Mouse (Mus musculus) cerebellum, adult (tissue): Measurements from ENCODE around the gene Sppl2a.
"Not testable (repeated sequence)": the region's sequence is repeated elsewhere in the genome, so short reads cannot be mapped to it uniquely, and the experiment has no call there.

Source experiments
- ATAC-seq: cut with Nextera tagmentation; 2 replicates; pipeline ENCODE4 v1.9.2; 2017; ENCODE audit warnings: mild to moderate bottlenecking, moderate library complexity, mixed read lengths; ENCODE audit not compliant: insufficient number of reproducible peaks, low FRiP score, low TSS enrichment

Sppl2a gene

DNA sequence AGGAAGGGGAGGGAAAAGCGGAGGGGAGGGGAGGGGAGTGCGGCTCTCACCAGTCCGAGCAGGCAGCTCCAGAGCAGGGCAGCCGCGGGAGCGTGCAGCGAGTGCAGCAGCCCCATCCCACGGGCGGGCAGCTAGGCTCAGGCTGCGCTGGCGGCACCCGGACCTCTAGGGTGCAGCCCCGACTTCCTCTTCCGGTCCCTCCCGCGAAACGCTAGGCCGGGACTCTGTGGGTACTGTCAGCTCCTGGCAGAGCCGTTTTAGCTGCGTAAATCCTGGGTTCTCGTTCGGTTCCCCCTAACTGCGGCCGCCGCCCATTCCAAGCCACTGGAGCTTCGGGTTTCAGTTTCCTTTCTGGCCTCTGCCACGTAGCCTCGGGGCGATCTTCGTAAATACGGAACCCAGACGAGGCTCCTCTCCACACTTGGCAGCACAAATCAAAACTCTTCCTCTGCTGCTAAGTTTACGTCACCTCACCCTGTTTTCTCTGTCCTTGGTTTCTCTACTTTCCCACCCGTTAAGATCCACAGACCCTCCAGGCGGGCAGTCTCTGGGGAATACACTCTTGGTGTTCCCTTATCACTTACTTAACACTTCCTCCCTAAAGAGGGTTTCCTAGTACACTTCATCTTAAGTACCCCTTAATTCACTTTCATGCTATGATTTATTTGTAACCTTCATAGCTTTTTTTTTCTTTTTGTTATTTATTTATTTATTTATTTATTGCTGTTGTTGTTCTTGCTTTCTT lies at the start of gene Sppl2a:
TSS of gene Sppl2a (minus strand) at position 339 of the 745 bp plus-strand sequence.
- peak; percentile 99 for ATAC-seq

DNA sequence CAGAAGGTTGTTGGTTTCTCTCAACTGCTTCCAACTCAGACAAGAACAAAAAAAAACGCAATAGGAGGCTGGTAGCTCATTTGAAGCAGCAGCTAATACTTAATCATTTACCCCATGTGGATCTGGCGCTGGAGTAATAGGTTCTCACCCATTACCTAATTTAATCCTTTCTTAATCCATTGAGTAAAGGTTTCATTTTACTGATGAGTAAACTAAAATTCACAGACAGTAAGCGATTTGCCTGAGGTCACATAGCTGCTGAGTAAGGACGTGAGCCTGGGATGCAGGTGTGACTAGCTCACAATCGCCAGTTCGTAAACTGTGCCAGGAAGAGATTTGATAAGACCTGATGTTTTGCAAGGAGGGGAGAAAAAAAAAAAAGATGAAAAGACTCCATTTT lies 44.4 kb upstream of the Sppl2a start:
- ATAC-seq: no peak

DNA sequence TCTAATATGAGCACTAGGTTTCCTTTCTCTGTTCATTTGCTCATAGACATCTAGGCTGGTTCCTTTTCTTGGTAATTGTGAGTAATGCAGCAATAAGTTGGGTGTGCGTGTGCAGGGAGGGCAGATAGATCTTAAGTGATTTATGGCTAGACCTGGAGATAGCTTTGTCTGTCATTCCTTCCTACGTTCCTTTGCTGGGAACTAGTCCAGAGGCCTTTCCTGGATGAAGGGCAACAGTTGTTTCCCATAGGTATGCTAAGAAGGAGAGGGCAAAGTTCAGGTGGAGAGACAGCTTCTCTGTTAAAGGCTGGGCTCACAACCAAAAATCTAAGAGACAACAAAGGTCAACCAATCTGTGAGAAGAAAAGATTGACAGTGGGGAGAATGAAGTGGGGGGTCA lies 28.7 kb upstream of the Sppl2a start:
- no peak for ATAC-seq

DNA sequence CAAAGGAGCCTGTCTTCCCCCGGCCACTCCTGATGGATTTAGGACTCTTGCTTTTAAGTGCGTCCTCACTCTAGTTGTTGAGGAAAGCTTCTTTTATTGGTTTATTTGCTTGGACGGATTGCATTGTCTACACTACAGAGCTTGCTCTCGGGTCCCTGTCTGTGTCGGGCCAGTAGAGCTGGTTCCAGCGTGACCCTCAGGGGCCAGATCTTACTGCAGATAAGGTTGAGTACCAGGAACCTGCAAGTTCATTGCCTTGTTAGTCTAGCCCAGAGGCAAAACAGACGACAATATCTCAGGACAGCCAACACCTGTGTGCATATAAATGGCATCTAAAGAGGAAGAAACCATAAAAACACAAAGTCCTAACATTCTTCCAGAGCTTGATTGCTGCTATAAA lies 22.6 kb upstream of the Sppl2a start:
- ATAC-seq: no peak

DNA sequence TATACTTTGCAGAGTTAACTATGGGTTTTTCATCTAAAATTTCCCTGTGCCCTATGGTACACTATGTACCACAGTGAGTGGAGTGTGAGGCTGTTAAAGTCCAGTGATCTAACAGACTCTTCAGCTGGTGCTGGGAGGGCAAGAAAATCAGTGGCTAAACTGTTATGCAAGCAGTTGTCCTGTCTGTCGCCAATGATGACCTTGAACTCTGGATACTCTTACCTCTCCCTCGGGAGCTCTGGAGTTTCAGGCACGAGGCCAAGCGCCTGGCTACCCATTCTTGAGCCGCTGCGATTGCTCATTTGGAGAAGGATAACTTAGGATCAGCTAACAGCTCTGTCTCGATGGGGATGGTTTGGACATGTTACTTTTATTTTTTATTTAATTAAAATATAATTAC lies 18.1 kb upstream of the Sppl2a start:
- ATAC-seq: no peak

DNA sequence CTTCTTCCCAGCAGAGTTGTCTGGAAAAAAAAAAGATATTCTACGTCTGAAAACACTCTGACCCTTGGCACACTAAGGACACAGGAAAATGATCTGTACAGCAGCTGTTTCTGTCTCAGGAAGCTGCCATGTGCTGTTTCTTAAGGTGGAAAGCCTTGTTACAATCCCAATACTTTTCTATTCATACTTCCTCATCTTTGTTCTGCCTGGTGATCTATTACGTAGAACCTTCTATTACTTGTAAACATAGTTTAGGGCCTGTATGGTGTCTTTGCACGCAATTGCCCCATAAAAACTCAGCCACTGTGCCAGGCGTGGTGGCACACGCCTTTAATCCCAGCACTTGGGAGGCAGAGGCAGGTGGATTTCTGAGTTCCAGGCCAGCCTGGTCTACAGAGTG lies 17.4 kb upstream of the Sppl2a start:
- no peak for ATAC-seq

DNA sequence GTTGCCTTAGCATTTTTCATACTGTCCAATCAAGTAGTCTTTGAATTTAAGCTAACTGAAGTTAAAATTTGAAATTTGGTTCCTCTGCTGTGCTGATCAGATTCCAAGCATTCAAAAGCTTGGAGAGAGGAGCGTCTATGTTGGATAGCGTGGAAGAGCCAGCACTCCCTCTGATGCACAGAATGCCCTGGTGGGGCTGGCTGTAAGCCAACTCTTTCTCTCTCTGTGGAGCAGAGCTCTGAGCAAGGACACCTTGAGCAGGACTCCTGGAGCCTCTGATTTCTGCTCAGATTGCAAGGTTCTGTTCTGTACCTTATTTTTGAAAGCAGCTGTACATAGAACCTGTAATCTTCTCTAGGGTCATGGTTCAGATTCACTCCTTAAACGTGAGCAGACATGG lies 16.8 kb upstream of the Sppl2a start:
- ATAC-seq: no peak

DNA sequence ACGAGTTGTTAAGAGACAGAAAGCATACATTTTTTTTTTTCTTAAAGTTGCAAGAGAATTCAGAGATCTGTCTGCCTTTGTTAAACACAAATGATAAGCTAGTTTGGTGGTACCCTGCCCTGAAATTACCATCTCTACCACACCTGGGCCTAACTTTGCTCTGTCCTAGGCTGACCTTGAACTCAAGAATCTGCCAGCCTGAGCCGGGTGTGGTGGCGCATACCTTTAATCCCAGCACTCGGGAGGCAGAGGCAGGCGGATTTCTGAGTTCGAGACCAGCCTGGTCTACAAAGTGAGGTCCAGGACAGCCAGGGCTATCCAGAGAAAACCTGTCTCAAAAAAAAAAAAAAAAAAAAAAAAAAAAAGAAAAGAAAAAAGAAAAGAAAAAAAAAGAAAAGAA lies 16.3 kb upstream of the Sppl2a start:
- not testable (repeated sequence) for ATAC-seq

DNA sequence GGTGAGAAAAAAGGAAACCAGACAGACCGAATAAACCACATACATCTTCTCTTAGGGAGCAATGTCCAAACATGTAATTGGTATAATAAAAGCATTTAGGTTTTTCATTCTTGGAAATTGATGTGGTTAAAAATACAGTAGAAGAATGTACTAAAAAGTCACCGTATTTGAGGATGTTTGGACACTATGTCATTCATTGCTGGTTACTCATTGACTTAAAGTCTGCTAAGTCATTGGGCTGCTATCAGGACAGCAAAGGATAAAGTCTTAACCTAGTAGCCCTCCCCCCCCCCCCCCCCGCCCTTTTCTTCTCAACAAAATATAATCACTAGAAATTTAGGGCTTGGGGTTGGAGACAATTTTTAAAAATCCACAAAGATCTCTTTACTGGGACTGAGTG lies 15.2 kb upstream of the Sppl2a start:
- ATAC-seq: no peak

DNA sequence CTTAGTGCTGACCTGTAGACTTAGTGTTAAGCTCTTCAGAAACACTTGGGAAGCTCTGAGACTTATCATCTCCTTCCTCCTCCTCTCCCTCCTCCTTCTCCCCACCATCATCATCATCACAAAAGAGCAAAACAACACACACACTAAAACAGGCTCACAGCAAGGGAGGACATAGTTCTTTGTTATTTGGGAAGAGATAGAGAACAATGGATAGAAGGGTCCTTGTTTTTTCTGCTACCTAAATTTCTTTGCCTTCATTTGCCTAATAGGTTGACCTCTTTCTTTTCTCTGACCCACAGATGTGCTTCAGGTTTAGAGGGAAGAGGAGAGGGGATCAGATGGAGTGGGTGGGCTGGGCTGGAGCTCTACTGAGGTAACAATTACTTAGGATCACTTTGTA lies 14.6 kb upstream of the Sppl2a start:
- ATAC-seq: no peak

DNA sequence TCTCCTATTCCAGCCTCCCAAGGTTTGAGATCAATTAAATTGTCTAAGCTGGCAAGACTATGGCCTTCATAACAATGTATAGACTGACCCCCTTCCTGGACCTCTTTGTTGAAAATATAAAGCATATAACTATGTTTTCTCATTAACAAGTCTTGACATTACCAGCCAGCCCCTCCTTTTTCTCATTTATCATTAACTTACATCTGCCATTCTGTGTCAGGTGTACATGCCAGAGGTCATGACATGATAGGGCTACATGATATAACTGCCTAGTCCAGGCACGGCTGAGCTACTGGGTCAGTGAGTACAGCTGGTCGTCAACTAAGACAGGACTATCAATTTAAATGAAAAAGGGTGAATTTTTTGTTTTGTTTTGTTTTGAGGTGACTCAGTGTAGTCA lies 10.2 kb upstream of the Sppl2a start:
- no peak for ATAC-seq

DNA sequence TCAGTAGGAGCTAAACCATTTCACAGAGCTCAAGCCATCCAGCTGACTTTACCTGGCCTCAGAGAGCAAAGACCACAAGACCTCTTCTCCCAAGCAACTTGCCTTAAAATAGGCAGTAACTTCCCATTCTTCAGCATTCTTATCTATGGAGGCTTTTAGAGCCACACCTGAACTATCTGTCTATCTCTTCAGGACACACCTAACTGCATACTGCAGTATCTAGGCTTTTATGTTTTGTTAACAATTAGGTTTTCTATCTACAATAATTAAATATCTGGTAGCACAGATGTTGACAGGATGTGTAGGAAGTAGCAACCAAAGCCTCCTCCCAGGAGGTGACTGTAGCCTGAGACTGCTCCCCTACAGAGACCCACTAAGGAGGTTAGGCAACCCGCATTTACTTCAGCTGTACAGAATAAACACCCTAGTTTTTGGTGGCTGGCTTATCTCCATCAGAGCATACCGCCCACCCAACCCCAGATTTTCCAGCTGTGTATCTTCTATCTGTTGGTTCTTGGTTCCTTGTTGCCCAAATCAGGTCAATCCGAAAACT lies 7.4 kb upstream of the Sppl2a start:
- ATAC-seq: no peak

DNA sequence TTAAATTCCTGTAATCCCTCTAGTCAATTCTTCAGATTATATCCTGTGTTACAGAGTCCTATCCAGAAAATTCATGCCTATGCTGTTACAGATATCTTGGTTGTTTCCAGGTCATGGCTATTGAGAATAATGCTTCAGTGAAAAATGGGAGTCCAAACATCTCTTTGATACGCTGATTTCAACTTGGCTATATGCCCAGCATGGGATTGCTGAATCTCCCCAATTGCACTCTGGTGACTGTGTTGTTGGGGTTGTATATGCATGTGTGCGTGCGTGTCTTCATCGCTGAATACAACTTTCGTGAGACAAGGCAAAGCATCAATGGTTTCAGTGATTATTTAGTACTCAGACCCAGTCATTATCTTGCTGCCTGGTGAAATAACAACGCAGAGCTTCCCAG lies 5.0 kb upstream of the Sppl2a start:
- ATAC-seq: no peak

DNA sequence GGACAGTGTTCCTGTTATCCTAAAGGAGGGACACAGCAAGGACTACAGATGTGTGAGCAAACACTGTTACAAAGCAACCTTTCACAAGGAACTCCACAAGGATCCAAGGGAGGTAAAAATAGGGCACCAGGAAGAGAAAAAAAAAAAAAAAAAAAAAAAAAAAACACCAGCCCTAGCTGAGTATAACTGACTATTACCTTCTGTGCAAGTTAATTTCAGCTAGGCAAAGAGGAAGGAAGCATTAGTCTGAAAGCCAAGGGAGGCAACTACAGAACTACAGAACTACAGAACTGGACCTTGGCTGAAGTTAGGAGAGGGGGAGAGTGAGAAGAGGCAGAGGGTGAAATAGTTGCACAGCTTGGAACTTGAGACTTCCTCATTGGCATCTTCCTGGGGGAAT lies 886 bp upstream of the Sppl2a start:
- ATAC-seq: no peak

DNA sequence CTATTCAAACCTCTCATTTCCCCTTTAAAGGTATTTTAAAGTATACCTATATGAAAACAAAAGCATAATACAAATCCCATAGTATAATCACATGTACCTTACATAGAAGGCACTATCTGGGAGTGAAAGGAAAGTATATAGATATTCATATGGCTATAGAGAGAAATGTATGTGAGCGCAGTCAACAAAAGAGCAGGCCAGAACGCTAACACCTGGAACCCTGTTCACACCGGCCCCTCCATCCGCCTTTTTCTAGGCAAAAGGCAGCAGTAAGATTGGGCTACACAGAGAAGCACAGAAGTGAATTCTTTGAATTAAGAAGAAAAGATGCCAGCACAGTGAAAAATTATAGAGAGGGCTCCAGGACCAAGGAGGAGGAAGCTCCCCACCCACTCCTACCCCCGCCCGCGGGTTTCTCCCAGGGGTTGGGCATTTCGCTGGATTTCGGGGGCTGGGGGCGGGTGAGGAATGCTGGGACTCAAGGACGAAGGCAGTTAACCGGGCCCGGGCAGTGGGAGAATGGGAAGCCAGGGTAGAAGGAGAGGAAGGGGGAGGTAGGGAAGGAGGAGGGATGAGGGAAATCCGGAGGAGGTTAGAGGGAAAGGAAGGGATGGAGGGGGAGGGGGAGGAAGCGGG lies 656 bp downstream of the Sppl2a start:
- ATAC-seq: no peak; the same call in none of the 2 replicates

DNA sequence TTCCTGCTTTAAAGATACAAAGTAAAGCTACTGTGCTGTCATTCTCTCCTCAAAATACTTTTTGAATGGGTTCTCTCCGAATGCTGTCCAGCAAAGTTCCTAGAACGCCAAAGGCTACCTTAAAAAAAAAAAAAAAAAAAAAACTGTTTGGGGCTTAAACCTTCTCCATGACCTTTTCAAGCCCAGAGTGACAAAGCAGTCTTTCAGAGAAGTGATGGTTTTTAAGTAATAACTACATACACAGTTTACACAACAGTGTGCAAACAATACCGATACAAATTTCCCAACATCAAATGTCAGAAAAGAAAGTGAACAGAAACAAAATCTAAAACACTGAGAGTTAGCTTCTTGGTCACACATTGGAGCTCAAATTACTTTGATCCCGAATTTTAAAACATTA lies 1.3 kb downstream of the Sppl2a start:
- no peak for ATAC-seq

DNA sequence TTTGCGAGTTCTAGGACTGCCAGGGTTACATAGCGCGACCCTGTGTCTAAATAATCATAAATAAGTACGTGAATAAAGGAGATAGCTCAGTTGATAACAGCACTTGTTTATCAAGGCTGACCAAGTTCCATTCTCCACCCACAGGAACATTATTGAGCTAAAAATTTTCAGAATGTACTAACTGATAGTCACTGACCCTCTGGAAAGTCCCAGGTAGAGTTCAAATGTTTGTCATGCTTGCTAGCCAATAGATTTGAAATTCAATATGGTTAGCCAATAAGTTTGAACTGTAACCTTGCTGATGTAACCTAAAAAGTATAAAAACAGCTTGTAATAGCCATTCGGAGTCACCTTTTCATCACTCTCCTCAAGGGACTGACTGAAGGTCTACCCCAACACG lies 4.4 kb downstream of the Sppl2a start:
- no peak for ATAC-seq

DNA sequence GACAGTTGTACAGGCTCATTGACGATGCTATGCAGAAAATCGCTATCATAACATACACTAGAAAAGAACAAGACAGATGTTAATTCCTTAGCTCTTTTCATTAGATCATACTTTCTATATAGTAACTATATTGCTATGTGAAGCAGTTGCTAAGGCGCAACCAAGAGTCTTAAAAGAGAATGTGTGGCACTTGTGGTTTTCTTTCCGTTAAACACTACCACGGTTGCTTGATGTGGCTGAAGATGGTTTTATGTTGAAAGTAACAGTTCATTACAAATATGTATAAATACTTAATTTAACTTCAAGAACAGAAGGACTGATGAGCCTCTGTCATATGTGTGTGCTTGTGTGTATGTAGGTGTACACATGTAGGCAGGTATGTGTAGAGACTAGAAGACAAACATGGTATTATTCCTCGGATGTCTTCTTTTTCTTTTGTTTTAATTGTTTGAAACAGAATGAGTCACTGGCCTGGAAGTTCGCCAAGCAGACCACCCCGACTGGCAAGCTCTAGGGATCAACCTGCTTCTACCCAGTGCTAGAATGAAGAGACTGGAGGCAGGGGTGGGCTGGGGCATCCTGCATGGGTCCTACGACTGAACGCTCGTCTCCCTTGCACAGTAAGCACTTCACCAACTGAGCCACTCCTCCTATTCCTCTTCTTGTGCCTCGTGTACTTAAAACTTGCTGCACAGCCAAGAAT lies 12.5 kb downstream of the Sppl2a start:
- ATAC-seq: no peak

DNA sequence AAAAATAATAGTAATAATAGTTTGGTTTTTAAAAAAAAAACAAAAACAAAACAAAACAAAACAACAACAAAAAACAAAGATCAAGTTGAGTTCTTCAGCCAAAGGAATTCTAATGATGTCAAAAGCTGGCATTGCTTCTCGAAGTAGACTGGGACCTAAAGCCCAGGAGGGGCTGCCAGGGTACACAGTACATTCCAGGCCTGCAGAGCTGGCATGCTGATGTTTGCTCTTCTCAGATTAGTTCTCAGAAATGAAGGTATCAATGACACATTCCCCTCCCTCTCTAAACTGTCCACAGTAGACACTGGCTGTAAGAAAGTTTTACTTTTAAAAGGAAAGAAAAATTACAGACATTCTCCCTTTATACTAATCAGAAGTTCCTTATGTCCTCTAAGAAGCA lies 16.8 kb downstream of the Sppl2a start:
- ATAC-seq: no peak

DNA sequence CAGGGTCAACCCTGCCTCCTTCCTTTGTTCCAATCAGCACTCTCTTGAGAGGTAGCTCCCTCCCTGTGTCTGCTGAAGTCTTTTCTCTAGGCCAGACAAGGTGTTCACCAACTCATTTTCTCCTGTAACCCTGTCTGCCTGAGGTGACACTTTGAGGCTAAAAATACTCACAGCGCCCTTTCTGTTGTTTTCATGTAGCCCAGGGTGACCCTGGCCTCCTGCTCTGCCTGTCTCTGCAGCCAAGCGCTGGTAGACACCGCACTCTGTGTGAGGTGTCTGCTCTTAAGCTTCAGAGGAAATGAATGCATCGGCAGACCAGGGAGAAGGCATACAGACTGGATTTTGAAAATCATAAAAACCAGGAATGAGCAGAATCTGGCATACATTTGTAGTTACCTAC lies 18.9 kb downstream of the Sppl2a start:
- no peak for ATAC-seq

DNA sequence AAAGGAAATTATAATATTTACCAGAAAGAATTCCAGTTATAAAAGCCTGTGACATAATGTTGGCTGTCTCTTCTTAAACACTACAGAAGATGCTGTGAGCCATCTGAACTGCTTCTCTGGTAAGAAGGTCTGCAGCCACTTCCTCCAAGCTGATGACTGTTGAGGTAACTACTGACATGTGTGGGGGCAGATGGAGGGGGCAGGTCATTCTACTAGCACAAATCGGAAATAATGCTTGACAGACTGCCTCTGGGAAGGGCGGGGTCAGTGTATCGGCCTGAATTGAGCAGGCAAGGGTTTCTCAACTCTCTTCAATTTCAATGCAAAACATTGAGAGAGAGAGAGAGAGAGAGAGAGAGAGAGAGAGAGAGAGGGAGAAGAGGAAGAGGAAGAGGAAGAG lies 28.9 kb downstream of the Sppl2a start:
- no peak for ATAC-seq
